ENCODE assay signal across 8 mouse cellular contexts in the genomic region with DNA sequence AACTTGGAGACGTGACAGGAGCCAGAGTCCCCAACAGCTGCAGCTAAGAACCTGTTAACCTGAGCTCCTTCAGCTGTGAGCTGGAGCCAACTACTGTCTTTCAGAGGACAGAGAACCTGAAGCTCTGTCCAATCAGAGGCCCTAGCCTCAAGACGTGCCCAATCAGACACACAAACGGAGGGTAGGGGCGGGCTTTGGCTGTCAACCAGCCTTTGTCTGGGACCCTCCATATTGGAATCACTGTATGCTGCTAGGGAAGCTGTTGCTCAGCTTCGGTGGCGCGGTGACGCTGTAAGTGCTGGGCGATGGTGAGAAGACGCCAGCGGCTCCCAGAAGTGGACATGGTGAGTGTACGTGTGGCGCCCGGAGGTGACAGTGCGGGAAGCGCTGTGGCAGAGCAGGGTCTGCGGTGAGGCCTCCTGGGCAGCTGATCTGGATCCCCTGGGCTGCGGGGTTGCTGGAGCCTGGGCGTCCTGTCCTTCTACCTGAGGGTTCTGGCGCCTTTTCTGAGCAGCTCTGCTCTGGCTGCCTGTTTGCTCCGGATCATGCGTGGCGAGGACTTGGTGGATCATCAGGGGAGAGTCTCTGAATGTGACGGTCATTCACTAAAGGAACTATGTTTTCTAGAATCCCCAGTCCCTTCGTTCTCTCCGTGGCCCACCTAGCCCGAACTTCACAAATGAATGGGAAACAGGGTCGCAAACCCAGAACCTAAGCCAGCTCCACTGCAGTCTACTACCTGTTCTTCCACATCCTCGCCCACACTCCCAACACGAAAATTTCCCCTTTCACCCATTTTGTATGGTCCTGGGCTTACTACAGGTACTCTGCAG. TPM values are rescaled to one million over a fixed set of nuclear protein-coding genes. Genes with fewer than 3 reads are reported as not detected.
DNase-seq lines count a peak whose midpoint lies in the region; ATAC-seq and TF ChIP-seq lines count a peak whose summit lies in the region.

Gene A430033K04Rik (plus strand): TSS at position 215 of the 833 bp plus-strand sequence.

- no peaks in the 10 kb centered on the region for H3K36me3 ChIP-seq in ES-E14 (ENCODE audit: control insufficient read depth, insufficient read depth, low read length, poor library complexity, severe bottlenecking)
- H3K36me3 ChIP-seq in forebrain, embryonic 15.5 days, result peaks cover 6% of the 10 kb centered on the region

- intact Hi-C loops in heart, postnatal 25 days (cut with DNase I), result loop anchor here (5.0 kb wide), 1 partner anchor 366 kb away; the partner anchor contains the start of gene Lamtor4

- TF ChIP-seq CTCF in lung, adult 2 months (IDR thresholded peaks at IDR 0.05; ENCODE audit: insufficient read depth, low read length), result no peak

- TF ChIP-seq POLR2A in lung, adult 2 months (IDR thresholded peaks at IDR 0.05; ENCODE audit: borderline replicate concordance, extremely low read depth, low read depth, low read length), result peak; percentile 69; the same call in 1 of the 2 replicates

- H3K27ac ChIP-seq in ES-E14 (ENCODE audit: insufficient read depth, low read depth, low read length, poor library complexity, severe bottlenecking), result no peak within 1 kb of the TSS
- peak within 1 kb of the TSS; percentile 92 for H3K27ac ChIP-seq in forebrain, embryonic 15.5 days (replicated peaks)

- no peaks in the 10 kb centered on the region for H3K27me3 ChIP-seq in forebrain, embryonic 15.5 days

- no peaks in the 10 kb centered on the region for H3K9me3 ChIP-seq in ES-E14 (ENCODE audit: control insufficient read depth, insufficient read depth, low read depth, low read length)
- H3K9me3 ChIP-seq in forebrain, embryonic 15.5 days, result peaks cover 5% of the 10 kb centered on the region; the same call in 1 of the 2 replicates

- under 1% methylated on average over 30 of the region's 30 CpGs for whole genome bisulfite sequencing in forebrain, embryonic 15.5 days
- WGBS in lung, adult 2 months, result 1% methylated on average over 30 of the region's 30 CpGs

- peak within 1 kb of the TSS; percentile 46 for H3K4me2 ChIP-seq in forebrain, embryonic 15.5 days (replicated peaks)

- peak within 1 kb of the TSS; percentile 71 for H3K9ac ChIP-seq in ES-E14 (ENCODE audit: insufficient read depth, low read depth, low read length, poor library complexity, severe bottlenecking)
- H3K9ac ChIP-seq in forebrain, embryonic 15.5 days (replicated peaks), result peak within 1 kb of the TSS; percentile 84

- peaks cover 0 to 4% of the 10 kb centered on the region in 2 experiments; a peak in 1 of 4 replicates for H3K4me1 ChIP-seq in ES-E14 (ENCODE audit: control insufficient read depth in 2 of 2, insufficient read depth in 2 of 2, low read length in 2 of 2, poor library complexity in 1 of 2)
- H3K4me1 ChIP-seq in forebrain, embryonic 15.5 days, result peaks cover 36% of the 10 kb centered on the region
- peaks cover 9% of the 10 kb centered on the region; the same call in 1 of the 2 replicates for H3K4me1 ChIP-seq in lung, adult 2 months (ENCODE audit: control insufficient read depth, insufficient read depth, low read length)

- peak; percentile 80 for DNase-seq in ES-E14 (ENCODE audit: low read depth, low spot score)
- peak; percentile 93 for DNase-seq in cerebellum, adult 11-12 months
- DNase-seq in heart, postnatal 25 days (ENCODE audit: low spot score), result peak; percentile 90
- DNase-seq in layer of hippocampus, adult 18-20 months (ENCODE audit: low spot score in 2 of 2), result peak; percentile 94 to 98
- DNase-seq in lung, adult 2 months, result peak; percentile 93
- peak; percentile 88 to 91 for DNase-seq in thymus, adult 18-20 months

- H3K4me3 ChIP-seq in ES-E14 (ENCODE audit: insufficient read depth in 1 of 2, low read depth in 1 of 2, low read length in 2 of 2, poor library complexity in 1 of 2, severe bottlenecking in 1 of 2), result peak within 1 kb of the TSS; percentile 70 to 84
- H3K4me3 ChIP-seq in forebrain, embryonic 15.5 days, result peak within 1 kb of the TSS; percentile 64
- H3K4me3 ChIP-seq in lung, adult 2 months (replicated peaks; ENCODE audit: extremely low read depth, low read depth, low read length), result peak within 1 kb of the TSS; percentile 96

- peak; percentile 94 for ATAC-seq in forebrain, embryonic 15.5 days (replicated peaks)
- ATAC-seq in neutrophil, adult 5-6 weeks (ENCODE audit: extremely low read depth, insufficient number of reproducible peaks, low FRiP score, poor library complexity, severe bottlenecking), result peak; percentile 86

- in situ Hi-C loops in ES-E14 (cut with MboI; ENCODE audit: low sequenced_read_pairs in 2 of 2, unreplicated experiment in 2 of 2), result no loop called here

TF ChIP-seq in ES-E14, 5 proteins besides CTCF, POLR2A, EP300 and RAD21:
- TF ChIP-seq ZNF384 (IDR thresholded peaks at IDR 0.05; ENCODE audit: low read depth, low read length), result no peak
- TF ChIP-seq MAFK (IDR thresholded peaks at IDR 0.05; ENCODE audit: insufficient read depth, low read depth, low read length), result no peak
- no peak for TF ChIP-seq ZC3H11A (IDR thresholded peaks at IDR 0.05; ENCODE audit: borderline replicate concordance, low read depth, low read length)
- TF ChIP-seq CHD2 (IDR thresholded peaks at IDR 0.05; ENCODE audit: low read depth, low read length), result peak; percentile 83
- no peak for TF ChIP-seq HCFC1 (IDR thresholded peaks at IDR 0.05; ENCODE audit: borderline replicate concordance, insufficient read depth, low read length)

RNA-seq across cellular contexts. Expression of gene A430033K04Rik, which starts in this region (rescaled TPM):
- 1.9 and 2.2 TPM in 2 replicates for total RNA-seq in ES-E14 (2012; rRNA removed)
- 26.9 and 28.1 TPM in 2 replicates for polyA plus RNA-seq in forebrain, embryonic 15.5 days (2015; fragmentation: Nextera tagmentation; extraction: Ambion mirVana)
- 1 to 10 TPM; 4.3 to 5.0 TPM for total RNA-seq in heart, postnatal 25 days (2021)
- 10 to 100 TPM; 15.2 to 16.5 TPM for total RNA-seq in layer of hippocampus, adult 18-20 months (2021)
- polyA plus RNA-seq in lung, adult 2 months (2012; rRNA removed), result 2.0 and 2.5 TPM in 2 replicates
- 12.5 and 16.3 TPM in 2 replicates for total RNA-seq in neutrophil, adult 5-6 weeks (2017)
